Mouse (Mus musculus): ENCODE measurements around the gene Notch1.
A peak's percentile ranks its signal among the peaks of the same experiment; 100 is the strongest.

Notch1 gene

GRCm38 (mm10) chr2:26408515-26409356 is 107.7 kb downstream of the Notch1 start, which contains the start of gene Inpp5e:
TSS of gene Inpp5e (minus strand) at chr2:26409203.
- peak; percentile 90 for DNase-seq (ENCODE audit: low read depth, low spot score)
